Mouse (Mus musculus): ENCODE measurements at regions not wholly inside any gene's neighbourhood (a gene's known extent, or its start where the extent isn't known, plus 50 kb on each side); places are given as distances from the start of the nearest gene placed in this dataset.

DNA sequence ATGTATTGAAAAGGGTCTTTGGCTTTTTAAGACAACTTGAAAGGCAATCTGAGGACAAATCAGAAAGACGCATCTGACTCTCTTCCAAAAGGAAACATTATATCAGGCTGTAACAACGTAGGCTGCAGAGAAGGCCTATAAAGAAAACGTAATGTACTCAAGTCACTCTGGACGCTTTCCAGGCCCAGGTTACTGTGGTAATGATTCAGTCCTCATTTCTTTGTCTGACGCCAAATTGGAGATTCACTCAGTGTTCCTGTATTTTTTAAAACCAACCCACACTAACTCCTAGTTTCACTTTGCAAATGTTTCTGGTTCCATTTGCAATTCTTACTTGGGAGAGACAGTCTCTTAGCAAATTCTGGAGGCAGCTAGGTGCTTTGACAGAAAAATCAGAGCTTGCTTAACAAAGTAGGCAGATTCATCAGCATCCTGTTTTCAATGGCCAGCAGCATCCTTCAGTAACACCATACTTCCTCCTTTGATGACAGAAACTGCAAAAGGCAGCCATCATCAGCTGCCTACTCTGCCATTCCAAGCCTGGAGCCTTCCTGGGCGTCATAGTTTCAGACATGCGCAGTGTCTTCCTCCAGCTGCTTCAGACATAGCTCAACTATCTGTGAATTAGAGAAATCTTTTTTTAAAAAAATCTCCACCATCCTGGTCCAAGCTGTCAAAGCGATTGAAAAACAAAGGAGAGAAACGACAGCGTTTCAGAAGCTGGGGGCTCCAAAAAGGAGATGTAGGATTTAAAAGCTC, 111.3 kb upstream of the Plcz1 start:
- H3K9me3 ChIP-seq (ENCODE audit: control insufficient read depth, low read length): no peaks in the 10 kb centered on the region
- no peak overlapping the region for H3K4me2 ChIP-seq (ENCODE audit: low read length)
- no peaks in the 10 kb centered on the region for H3K27me3 ChIP-seq (replicated peaks; ENCODE audit: control insufficient read depth, insufficient read depth, low read length)
- no peak for ATAC-seq
- H3K27ac ChIP-seq (ENCODE audit: low read length): no peak overlapping the region; the same call in 1 of the 2 replicates
- H3K9ac ChIP-seq (replicated peaks; ENCODE audit: low read depth, low read length): no peak overlapping the region
- no peaks in the 10 kb centered on the region for H3K36me3 ChIP-seq (ENCODE audit: control insufficient read depth, insufficient read depth)
- 54% methylated on average over 10 of the region's 10 CpGs for WGBS
- H3K4me1 ChIP-seq (replicated peaks; ENCODE audit: control insufficient read depth, insufficient read depth, low read length): peaks cover 4% of the 10 kb centered on the region
- H3K4me3 ChIP-seq (replicated peaks; ENCODE audit: low read length): no peak overlapping the region

DNA sequence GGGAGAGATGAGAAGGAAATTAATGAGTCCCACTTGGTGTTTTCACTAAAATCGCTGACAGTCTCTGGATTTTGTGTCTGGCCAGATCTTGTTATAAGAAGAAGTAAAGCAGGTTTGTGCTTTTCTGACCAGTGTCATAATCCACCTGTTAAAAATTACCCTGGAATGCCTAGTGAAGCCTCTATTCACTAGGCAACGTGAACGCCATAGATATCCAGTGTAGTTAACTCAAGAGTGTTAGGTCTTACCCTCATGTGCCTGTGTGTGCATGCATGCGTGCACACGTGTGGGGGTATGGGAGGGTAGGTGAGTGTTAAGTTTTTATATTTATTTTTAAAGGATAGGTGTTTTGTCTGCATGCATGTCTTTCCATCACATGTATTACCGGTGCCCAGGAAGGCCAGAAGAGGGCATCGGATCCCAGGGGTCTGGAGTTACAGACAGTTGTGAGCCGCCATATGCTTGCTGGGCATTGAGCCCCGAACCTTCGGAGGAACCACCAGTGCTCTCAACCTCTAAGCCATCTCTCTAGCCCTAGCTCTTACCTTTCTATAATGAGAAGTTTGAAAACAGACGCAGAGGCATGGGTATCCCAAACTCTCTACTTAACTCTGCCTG, 107.5 kb upstream of the Plcz1 start:
- Histone ChIP-seq H3K4me3 (replicated peaks; ENCODE audit: low read length) (no peak overlapping the region), H3K27ac (ENCODE audit: low read length) (no peak overlapping the region), H3K27me3 (replicated peaks; ENCODE audit: control insufficient read depth, insufficient read depth, low read length) (no peaks in the 10 kb centered on the region), H3K36me3 (ENCODE audit: control insufficient read depth, insufficient read depth) (no peaks in the 10 kb centered on the region), H3K9ac (replicated peaks; ENCODE audit: low read depth, low read length) (no peak overlapping the region), H3K9me3 (ENCODE audit: control insufficient read depth, low read length) (no peaks in the 10 kb centered on the region), H3K4me1 (replicated peaks; ENCODE audit: control insufficient read depth, insufficient read depth, low read length) (peaks cover 4% of the 10 kb centered on the region), H3K4me2 (ENCODE audit: low read length) (no peak overlapping the region)
- no peak for ATAC-seq
- WGBS: 85% methylated on average over 11 of the region's 11 CpGs

DNA sequence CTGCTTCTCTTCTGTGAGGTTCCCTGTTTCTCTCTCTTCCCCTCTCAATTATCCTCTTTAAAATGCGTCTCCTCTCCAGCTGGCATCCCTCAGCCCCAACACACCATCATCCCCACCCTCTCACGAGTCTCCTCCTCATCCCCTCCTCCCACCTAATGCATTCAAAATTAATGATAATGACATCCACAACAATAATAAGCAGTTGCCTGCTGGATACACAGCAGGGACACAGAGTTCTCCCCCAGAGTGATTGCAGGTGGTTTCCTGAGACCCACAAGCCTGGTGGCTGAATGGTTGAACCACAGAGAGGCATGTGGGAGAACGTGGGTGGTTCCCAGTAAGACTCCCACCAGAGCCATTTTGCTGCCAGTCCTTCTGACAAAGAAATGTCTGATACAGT, 106.9 kb upstream of the Plcz1 start:
- no peak overlapping the region for H3K4me3 ChIP-seq (replicated peaks; ENCODE audit: low read length)
- no peak overlapping the region for H3K9ac ChIP-seq (replicated peaks; ENCODE audit: low read depth, low read length)
- no peak overlapping the region for H3K4me2 ChIP-seq (ENCODE audit: low read length)
- H3K9me3 ChIP-seq (ENCODE audit: control insufficient read depth, low read length): no peaks in the 10 kb centered on the region
- peaks cover 4% of the 10 kb centered on the region for H3K4me1 ChIP-seq (replicated peaks; ENCODE audit: control insufficient read depth, insufficient read depth, low read length)
- H3K36me3 ChIP-seq (ENCODE audit: control insufficient read depth, insufficient read depth): no peaks in the 10 kb centered on the region
- H3K27ac ChIP-seq (ENCODE audit: low read length): no peak overlapping the region
- no peaks in the 10 kb centered on the region for H3K27me3 ChIP-seq (replicated peaks; ENCODE audit: control insufficient read depth, insufficient read depth, low read length)
- ATAC-seq: peak; percentile 75
- 27% methylated on average over 3 of the region's 3 CpGs for WGBS

DNA sequence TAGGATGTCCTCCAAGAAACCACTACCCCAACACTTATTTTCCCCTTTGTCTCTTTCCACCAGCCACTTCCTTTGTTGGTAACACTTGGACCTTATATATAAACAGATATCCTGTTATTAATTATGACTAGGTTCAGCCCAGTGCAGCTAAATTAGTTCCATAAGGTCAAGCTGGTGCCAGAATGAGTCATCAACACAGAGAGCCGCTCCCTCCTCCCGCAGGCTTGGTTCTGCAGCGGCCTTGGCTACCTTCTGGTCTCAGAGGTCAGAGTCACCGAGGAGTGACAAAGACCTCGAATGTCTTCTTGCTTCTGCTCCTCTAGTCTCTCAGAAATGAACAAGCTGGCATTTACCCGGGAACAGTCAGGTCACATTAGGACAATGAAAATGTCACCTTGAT, 106.5 kb upstream of the Plcz1 start:
- Histone ChIP-seq H3K36me3 (ENCODE audit: control insufficient read depth, insufficient read depth) (no peaks in the 10 kb centered on the region), H3K27ac (ENCODE audit: low read length) (no peak overlapping the region), H3K27me3 (replicated peaks; ENCODE audit: control insufficient read depth, insufficient read depth, low read length) (no peaks in the 10 kb centered on the region), H3K4me1 (replicated peaks; ENCODE audit: control insufficient read depth, insufficient read depth, low read length) (peaks cover 4% of the 10 kb centered on the region), H3K9me3 (ENCODE audit: control insufficient read depth, low read length) (no peaks in the 10 kb centered on the region), H3K9ac (replicated peaks; ENCODE audit: low read depth, low read length) (no peak overlapping the region), H3K4me3 (replicated peaks; ENCODE audit: low read length) (no peak overlapping the region), H3K4me2 (ENCODE audit: low read length) (no peak overlapping the region)
- 79% methylated on average over 6 of the region's 6 CpGs for WGBS
- ATAC-seq: no peak

- 59% methylated on average over 8 of the region's 8 CpGs for WGBS
- H3K9me3 ChIP-seq (ENCODE audit: control insufficient read depth, low read length): no peaks in the 10 kb centered on the region
- no peak overlapping the region for H3K9ac ChIP-seq (replicated peaks; ENCODE audit: low read depth, low read length)
- ATAC-seq: no peak
- H3K4me2 ChIP-seq (ENCODE audit: low read length): no peak overlapping the region
- H3K36me3 ChIP-seq (ENCODE audit: control insufficient read depth, insufficient read depth): no peaks in the 10 kb centered on the region
- H3K4me1 ChIP-seq (replicated peaks; ENCODE audit: control insufficient read depth, insufficient read depth, low read length): no peaks in the 10 kb centered on the region
- no peaks in the 10 kb centered on the region for H3K27me3 ChIP-seq (replicated peaks; ENCODE audit: control insufficient read depth, insufficient read depth, low read length)
- no peak overlapping the region for H3K27ac ChIP-seq (ENCODE audit: low read length)
- no peak overlapping the region for H3K4me3 ChIP-seq (replicated peaks; ENCODE audit: low read length)
Observed at GRCm38 (mm10) chr6:140133734-140134133, 92.5 kb upstream of the Plcz1 start.

GRCm38 (mm10) chr6:140126645-140127044, 85.4 kb upstream of the Plcz1 start:
- Histone ChIP-seq H3K36me3 (ENCODE audit: control insufficient read depth, insufficient read depth) (no peaks in the 10 kb centered on the region), H3K4me3 (replicated peaks; ENCODE audit: low read length) (no peak overlapping the region), H3K4me1 (replicated peaks; ENCODE audit: control insufficient read depth, insufficient read depth, low read length) (no peaks in the 10 kb centered on the region), H3K27me3 (replicated peaks; ENCODE audit: control insufficient read depth, insufficient read depth, low read length) (no peaks in the 10 kb centered on the region), H3K27ac (ENCODE audit: low read length) (no peak overlapping the region), H3K9ac (replicated peaks; ENCODE audit: low read depth, low read length) (no peak overlapping the region), H3K9me3 (ENCODE audit: control insufficient read depth, low read length) (peaks cover 4% of the 10 kb centered on the region; the same call in 1 of the 2 replicates), H3K4me2 (ENCODE audit: low read length) (no peak overlapping the region)
- 88% methylated on average over 7 of the region's 7 CpGs for WGBS
- ATAC-seq: no peak

- H3K4me3 ChIP-seq (replicated peaks; ENCODE audit: low read length): no peak overlapping the region
- WGBS: 73% methylated on average over 2 of the region's 2 CpGs
- no peak overlapping the region for H3K4me2 ChIP-seq (ENCODE audit: low read length)
- no peak overlapping the region for H3K9ac ChIP-seq (replicated peaks; ENCODE audit: low read depth, low read length)
- H3K27ac ChIP-seq (ENCODE audit: low read length): no peak overlapping the region
- no peaks in the 10 kb centered on the region for H3K4me1 ChIP-seq (replicated peaks; ENCODE audit: control insufficient read depth, insufficient read depth, low read length)
- no peaks in the 10 kb centered on the region for H3K9me3 ChIP-seq (ENCODE audit: control insufficient read depth, low read length)
- no peak for ATAC-seq
- no peaks in the 10 kb centered on the region for H3K27me3 ChIP-seq (replicated peaks; ENCODE audit: control insufficient read depth, insufficient read depth, low read length)
- H3K36me3 ChIP-seq (ENCODE audit: control insufficient read depth, insufficient read depth): no peaks in the 10 kb centered on the region
Observed at GRCm38 (mm10) chr6:140114024-140114423, 72.8 kb upstream of the Plcz1 start.

GRCm38 (mm10) chr6:140112054-140112453, 70.8 kb upstream of the Plcz1 start:
- H3K27me3 ChIP-seq (replicated peaks; ENCODE audit: control insufficient read depth, insufficient read depth, low read length): no peaks in the 10 kb centered on the region
- H3K4me3 ChIP-seq (replicated peaks; ENCODE audit: low read length): no peak overlapping the region
- no peaks in the 10 kb centered on the region for H3K36me3 ChIP-seq (ENCODE audit: control insufficient read depth, insufficient read depth)
- WGBS: 88% methylated on average over 10 of the region's 10 CpGs
- no peak overlapping the region for H3K9ac ChIP-seq (replicated peaks; ENCODE audit: low read depth, low read length)
- no peak overlapping the region for H3K4me2 ChIP-seq (ENCODE audit: low read length)
- no peak overlapping the region for H3K27ac ChIP-seq (ENCODE audit: low read length)
- H3K9me3 ChIP-seq (ENCODE audit: control insufficient read depth, low read length): no peaks in the 10 kb centered on the region
- ATAC-seq: no peak
- no peaks in the 10 kb centered on the region for H3K4me1 ChIP-seq (replicated peaks; ENCODE audit: control insufficient read depth, insufficient read depth, low read length)

DNA sequence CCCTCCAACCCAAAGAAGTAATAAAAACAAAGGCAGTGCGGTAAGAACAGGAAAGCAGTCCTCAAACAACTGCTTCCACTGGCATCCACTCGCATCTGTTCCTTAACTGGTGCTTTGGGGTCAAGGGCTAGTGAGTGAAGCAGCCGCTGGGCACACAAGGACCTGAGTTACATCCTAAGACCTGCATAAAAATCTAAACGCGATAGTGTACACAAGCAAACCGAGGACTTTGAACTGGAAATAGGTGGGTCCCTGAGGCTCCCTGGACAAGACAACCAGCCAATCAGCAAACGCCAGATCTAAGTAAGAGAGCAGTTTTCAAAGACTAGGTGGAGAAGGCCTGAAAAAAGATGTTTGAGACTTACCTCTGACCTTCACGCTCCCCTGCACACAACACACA, 66.8 kb upstream of the Plcz1 start:
- Histone ChIP-seq H3K27ac (ENCODE audit: low read length) (no peak overlapping the region), H3K4me2 (ENCODE audit: low read length) (no peak overlapping the region), H3K9me3 (ENCODE audit: control insufficient read depth, low read length) (no peaks in the 10 kb centered on the region), H3K36me3 (ENCODE audit: control insufficient read depth, insufficient read depth) (no peaks in the 10 kb centered on the region), H3K9ac (replicated peaks; ENCODE audit: low read depth, low read length) (no peak overlapping the region), H3K27me3 (replicated peaks; ENCODE audit: control insufficient read depth, insufficient read depth, low read length) (no peaks in the 10 kb centered on the region), H3K4me1 (replicated peaks; ENCODE audit: control insufficient read depth, insufficient read depth, low read length) (no peaks in the 10 kb centered on the region), H3K4me3 (replicated peaks; ENCODE audit: low read length) (no peak overlapping the region)
- ATAC-seq: no peak
- WGBS: 79% methylated on average over 8 of the region's 8 CpGs
